Mouse (Mus musculus) intestine, embryonic 15.5 days (tissue): Measurements from ENCODE around the gene Rsad1. TPM values are rescaled to one million over a fixed set of nuclear protein-coding genes. Genes with fewer than 3 reads are reported as not detected.
A peak's percentile ranks its signal among the peaks of the same experiment; 100 is the strongest.

ENCODE experiments used
- ATAC-seq: fragments of 200-750 bp; cut with Nextera tagmentation; 2 replicates; pipeline ENCODE4 v1.8.0; 2017; ENCODE audit warnings: moderate TSS enrichment, moderate library complexity
- H3K27ac ChIP-seq: fragments of 300-500 bp; sonication (generic); 2 replicates; pipeline ENCODE4 v1.5.1; 2015; ENCODE audit warnings: mild to moderate bottlenecking, inconsistent platforms
- H3K27me3 ChIP-seq: fragments of 300-500 bp; sonication (generic); replicated peaks from 2 replicates; pipeline ENCODE4 v1.6.1; 2015; ENCODE audit warnings: inconsistent platforms
- H3K36me3 ChIP-seq: fragments of 300-500 bp; sonication (generic); 2 replicates; pipeline ENCODE4 v1.6.1; 2015; ENCODE audit warnings: inconsistent platforms
- H3K4me1 ChIP-seq: fragments of 300-500 bp; sonication (generic); replicated peaks from 2 replicates; pipeline ENCODE4 v1.6.1; 2015; ENCODE audit warnings: inconsistent platforms
- H3K4me2 ChIP-seq: fragments of 300-500 bp; sonication (generic); replicated peaks from 2 replicates; pipeline ENCODE4 v1.6.1; 2015; ENCODE audit warnings: mild to moderate bottlenecking, inconsistent platforms
- H3K4me3 ChIP-seq: fragments of 300-500 bp; sonication (generic); replicated peaks from 2 replicates; pipeline ENCODE4 v1.5.1; 2015; ENCODE audit warnings: inconsistent platforms
- H3K9ac ChIP-seq: fragments of 300-500 bp; sonication (generic); 2 replicates; pipeline ENCODE4 v1.6.1; 2015; ENCODE audit warnings: inconsistent platforms
- H3K9me3 ChIP-seq: fragments of 300-500 bp; sonication (generic); 2 replicates; pipeline ENCODE4 v1.6.1; 2016; ENCODE audit warnings: inconsistent platforms
- WGBS: fragments of 180-500 bp; shearing (Covaris S2); methylation state at CpG from one replicate; pipeline ENCODE4 v1.1.7; 2015; 5-methylcytosine and 5-hydroxymethylcytosine counted together
- polyA plus RNA-seq: library from polyadenylated mRNA; unstranded; fragments of >200 nt; fragmentation: Nextera tagmentation; extraction: Ambion mirVana; gene quantifications from 2 replicates; pipeline ENCODE4 v1.2.1, GENCODE M21; 2015

Gene Rsad1
- polyA plus RNA-seq = 2.8 and 3.4 TPM in 2 replicates

DNA sequence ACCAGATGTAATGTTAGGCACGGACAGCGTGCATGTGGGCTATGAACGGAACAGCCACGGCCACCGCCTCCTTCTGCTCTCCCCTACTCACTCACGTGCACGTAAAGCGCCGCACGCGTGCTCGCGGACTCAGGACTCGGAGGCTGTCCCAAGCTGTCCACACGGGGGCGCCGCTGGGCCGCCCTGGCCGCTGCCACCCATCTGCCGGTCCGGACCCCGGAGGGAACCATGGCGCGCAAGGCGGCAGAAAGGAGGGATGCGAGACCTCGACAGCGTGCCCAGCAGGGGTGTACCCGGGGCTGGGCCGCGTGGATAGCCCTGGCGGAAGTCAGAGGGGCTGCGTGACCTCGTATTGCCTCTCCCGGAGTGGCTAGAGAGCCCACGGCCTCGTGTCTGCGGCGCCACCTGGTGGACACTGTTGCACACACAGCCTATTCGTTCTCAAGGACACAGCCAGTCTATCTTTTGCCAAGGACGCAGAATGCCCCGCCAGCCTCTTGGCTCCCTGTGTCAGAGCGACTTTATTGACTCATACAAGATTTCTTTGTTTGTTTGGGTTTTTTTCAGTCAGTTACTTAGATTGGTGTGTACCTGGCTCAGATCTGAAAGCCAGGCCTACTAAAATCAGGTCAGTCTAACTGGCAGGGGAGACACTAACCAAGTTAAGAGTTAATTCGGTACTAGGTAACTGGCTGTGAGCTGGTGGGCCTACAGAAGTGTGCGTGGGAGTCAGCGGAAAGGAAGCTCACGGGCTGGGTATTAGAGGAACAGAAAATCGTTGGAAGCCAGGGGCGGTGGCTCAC, at the start of gene Rsad1:
Rsad1 (minus strand) TSS at position 368 of the 803 bp plus-strand sequence.
- H3K9ac ChIP-seq = peak within 1 kb of the TSS; percentile 68
- 4% methylated on average over 49 of the region's 49 CpGs for WGBS
- no peaks in the 10 kb centered on the region for H3K27me3 ChIP-seq

DNA sequence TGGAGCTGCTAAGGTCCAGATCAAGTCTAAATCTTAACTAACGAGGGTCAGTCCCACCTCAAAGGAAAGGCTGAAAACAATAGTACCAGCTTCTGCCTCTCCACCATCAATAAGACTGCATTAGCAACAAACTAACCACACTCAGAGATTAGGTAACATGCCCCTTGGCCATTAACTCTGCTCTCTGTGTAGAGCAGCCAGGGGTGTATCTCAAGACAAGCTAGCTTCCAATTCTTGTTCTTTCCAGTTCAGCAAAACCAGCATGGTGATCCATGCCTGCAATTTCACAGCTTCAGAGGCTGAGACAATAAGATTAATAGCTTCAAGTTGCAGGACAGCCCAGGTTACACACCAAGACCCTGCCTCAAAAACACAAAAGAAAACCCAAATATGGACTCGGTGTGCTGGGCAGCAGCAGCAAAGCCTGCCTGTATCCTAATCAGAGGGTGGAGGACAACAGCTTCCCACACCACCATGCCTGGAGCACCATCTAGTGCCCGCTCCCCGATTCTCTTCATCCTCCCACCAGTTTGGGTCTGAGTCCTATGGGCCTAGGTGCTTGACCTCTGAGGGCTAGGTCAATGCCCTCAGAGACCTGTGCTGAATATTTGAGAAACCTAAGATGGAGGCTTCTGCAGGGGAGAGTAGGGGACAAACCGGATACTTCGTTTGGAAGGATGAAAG, 49.5 kb upstream of the Rsad1 start:
- Histone ChIP-seq H3K9me3 (no peaks in the 10 kb centered on the region), H3K27ac (no peak overlapping the region), H3K4me1 (peaks cover 15% of the 10 kb centered on the region), H3K27me3 (no peaks in the 10 kb centered on the region), H3K4me3 (no peak overlapping the region), H3K4me2 (no peak overlapping the region), H3K36me3 (no peaks in the 10 kb centered on the region), H3K9ac (no peak overlapping the region)
- 61% methylated on average over 6 of the region's 6 CpGs for WGBS
- no peak for ATAC-seq

More for the DNA sequence above, at the start of gene Rsad1:
- Histone ChIP-seq H3K27ac (peak within 1 kb of the TSS; percentile 81), H3K36me3 (no peaks in the 10 kb centered on the region), H3K4me3 (peak within 1 kb of the TSS; percentile 60), H3K9me3 (no peaks in the 10 kb centered on the region), H3K4me1 (peaks cover 16% of the 10 kb centered on the region), H3K4me2 (peak within 1 kb of the TSS; percentile 93)
- peak; percentile 87 for ATAC-seq

- no peaks in the 10 kb centered on the region for H3K27me3 ChIP-seq
- 81% methylated on average over 4 of the region's 4 CpGs for WGBS
- peaks cover 15% of the 10 kb centered on the region for H3K4me1 ChIP-seq
- no peaks in the 10 kb centered on the region for H3K9me3 ChIP-seq
- no peak overlapping the region for H3K4me3 ChIP-seq
- no peak overlapping the region for H3K27ac ChIP-seq
- H3K4me2 ChIP-seq = no peak overlapping the region
- H3K36me3 ChIP-seq = no peaks in the 10 kb centered on the region
- H3K9ac ChIP-seq = no peak overlapping the region
- ATAC-seq = no peak
Measured at GRCm38 (mm10) chr11:94597319-94597718, 48.3 kb upstream of the Rsad1 start.

DNA sequence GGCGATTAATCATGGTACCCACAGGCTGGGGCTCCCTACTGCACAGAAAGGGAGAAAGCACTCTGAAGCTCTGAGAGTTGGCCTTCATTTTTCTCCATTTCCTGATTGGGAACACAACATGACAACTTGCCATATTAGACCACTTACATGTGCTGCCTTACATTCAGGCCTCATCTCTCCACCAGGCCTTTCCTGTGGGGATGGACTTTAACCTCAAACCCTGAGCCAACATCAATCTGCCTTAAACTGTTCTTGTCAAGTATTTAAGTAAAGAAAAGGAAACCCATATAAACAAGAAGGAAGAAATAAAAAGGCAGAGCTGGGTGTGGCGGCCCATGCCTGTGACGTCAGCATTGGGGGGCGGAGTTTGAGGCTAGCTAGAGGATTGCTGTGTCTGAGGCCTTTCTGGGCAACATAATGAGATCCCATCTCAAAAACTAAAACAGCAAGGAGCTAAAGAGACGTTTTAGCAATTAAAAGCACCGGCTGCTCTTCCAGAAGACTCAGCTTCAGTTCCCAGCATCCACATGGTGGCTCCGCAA, 47.3 kb upstream of the Rsad1 start:
- Histone ChIP-seq H3K4me1 (peaks cover 12% of the 10 kb centered on the region), H3K4me3 (no peak overlapping the region), H3K9ac (no peak overlapping the region), H3K36me3 (no peaks in the 10 kb centered on the region), H3K27ac (no peak overlapping the region), H3K9me3 (no peaks in the 10 kb centered on the region), H3K4me2 (no peak overlapping the region), H3K27me3 (no peaks in the 10 kb centered on the region)
- ATAC-seq = no peak
- 68% methylated on average over 7 of the region's 7 CpGs for WGBS

DNA sequence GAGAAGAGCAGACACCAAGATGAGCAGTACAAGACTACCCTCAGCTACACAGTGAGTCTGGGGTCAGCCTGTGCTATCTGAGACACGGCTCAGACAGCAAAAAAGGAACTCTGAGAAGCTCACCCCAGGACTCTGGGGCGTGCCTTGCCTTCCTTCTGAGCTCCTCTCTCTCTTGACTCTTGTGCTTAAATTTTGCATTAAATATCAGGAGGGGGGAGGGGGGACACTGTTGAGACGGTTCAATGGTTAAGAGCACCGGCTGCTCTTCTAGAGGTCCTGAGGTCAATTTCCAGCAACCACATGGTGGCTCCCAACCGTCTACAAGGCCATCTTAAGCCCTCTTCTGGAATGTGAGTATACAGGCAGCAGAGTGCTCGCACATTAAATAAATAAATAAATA, 38.5 kb upstream of the Rsad1 start:
- Histone ChIP-seq H3K9ac (no peak overlapping the region), H3K9me3 (no peaks in the 10 kb centered on the region), H3K4me3 (no peak overlapping the region), H3K27ac (no peak overlapping the region), H3K27me3 (no peaks in the 10 kb centered on the region), H3K36me3 (no peaks in the 10 kb centered on the region), H3K4me1 (peaks cover 11% of the 10 kb centered on the region), H3K4me2 (no peak overlapping the region)
- ATAC-seq = no peak
- WGBS = 82% methylated on average over 6 of the region's 6 CpGs

- Histone ChIP-seq H3K4me2 (no peak overlapping the region), H3K4me3 (no peak overlapping the region), H3K27me3 (no peaks in the 10 kb centered on the region), H3K9ac (no peak overlapping the region), H3K36me3 (no peaks in the 10 kb centered on the region), H3K27ac (no peak overlapping the region), H3K4me1 (0 out of 2 replicates have a peak, but pooled peaks cover 3% of the 10 kb centered on the region), H3K9me3 (no peaks in the 10 kb centered on the region)
- no peak for ATAC-seq
- WGBS = 91% methylated on average over 9 of the region's 9 CpGs
Measured at GRCm38 (mm10) chr11:94585091-94585490, 36.0 kb upstream of the Rsad1 start.

DNA sequence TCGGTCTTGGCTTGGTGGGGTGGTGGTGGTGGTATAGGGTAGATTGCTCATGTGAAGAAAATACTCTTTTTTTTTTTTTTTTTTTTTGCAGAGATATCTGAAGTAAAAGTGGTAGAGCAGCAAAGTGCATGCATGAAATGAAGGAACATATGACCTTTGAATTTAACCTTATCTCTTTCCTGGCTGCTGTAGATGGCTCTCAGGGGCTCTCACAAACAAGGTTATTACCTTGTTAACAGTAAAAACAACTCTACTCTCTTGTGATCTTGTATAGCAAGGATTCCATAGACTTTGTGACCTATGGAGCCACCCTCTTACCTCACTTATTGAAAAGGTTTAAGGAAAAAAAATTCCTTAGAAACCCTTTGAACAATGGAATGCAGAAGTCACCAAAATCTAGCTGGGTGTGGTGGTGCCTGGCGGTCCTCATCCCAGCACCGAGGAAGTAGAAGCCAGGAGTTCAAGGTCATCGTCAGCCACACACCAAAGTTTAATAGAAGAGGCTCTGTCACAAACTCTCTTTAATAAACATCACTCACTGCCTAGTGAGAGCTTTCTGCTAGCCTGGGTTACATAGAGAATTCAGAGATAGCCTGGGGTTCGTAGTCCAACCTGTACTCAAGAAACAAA, 31.2 kb upstream of the Rsad1 start:
- Histone ChIP-seq H3K4me2 (no peak overlapping the region), H3K4me3 (no peak overlapping the region), H3K9ac (no peak overlapping the region), H3K4me1 (no peaks in the 10 kb centered on the region), H3K36me3 (no peaks in the 10 kb centered on the region), H3K27ac (0 out of 2 replicates have a peak overlapping the region, but pooled peaks have one; percentile 9), H3K27me3 (no peaks in the 10 kb centered on the region), H3K9me3 (no peaks in the 10 kb centered on the region)
- WGBS = 65% methylated on average over 5 of the region's 5 CpGs
- peak; percentile 70 for ATAC-seq

- no peaks in the 10 kb centered on the region for H3K27me3 ChIP-seq
- no peak overlapping the region for H3K4me3 ChIP-seq
- no peaks in the 10 kb centered on the region for H3K36me3 ChIP-seq
- H3K9me3 ChIP-seq = no peaks in the 10 kb centered on the region
- H3K27ac ChIP-seq = no peak overlapping the region
- H3K4me1 ChIP-seq = no peaks in the 10 kb centered on the region
- no peak overlapping the region for H3K9ac ChIP-seq
- ATAC-seq = no peak
- 91% methylated on average over 9 of the region's 9 CpGs for WGBS
- H3K4me2 ChIP-seq = no peak overlapping the region
Measured at GRCm38 (mm10) chr11:94576361-94576760, 27.3 kb upstream of the Rsad1 start.

DNA sequence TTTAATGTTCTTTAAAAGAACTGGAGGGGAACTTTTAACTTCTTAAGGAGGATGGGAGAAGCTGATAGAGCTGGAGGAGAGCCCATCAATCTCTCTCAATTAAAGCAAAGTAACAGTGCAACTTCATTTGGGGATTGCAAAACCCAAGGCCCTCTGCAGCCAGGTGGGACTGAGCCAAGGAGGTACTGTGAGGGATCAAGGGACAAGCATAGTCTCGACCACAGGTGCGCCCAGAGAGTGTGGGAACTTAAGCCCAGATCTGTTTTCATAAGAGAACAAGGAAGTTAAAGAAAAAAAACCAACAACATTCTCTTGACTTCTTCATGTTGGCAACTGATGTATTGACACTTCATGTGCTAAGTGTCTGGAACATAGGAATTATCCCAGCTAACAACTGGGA, 26.0 kb upstream of the Rsad1 start:
- no peak overlapping the region for H3K4me3 ChIP-seq
- 64% methylated on average over 2 of the region's 2 CpGs for WGBS
- H3K4me2 ChIP-seq = no peak overlapping the region
- no peaks in the 10 kb centered on the region for H3K27me3 ChIP-seq
- H3K27ac ChIP-seq = no peak overlapping the region
- H3K9ac ChIP-seq = no peak overlapping the region
- no peak for ATAC-seq
- no peaks in the 10 kb centered on the region for H3K4me1 ChIP-seq
- no peaks in the 10 kb centered on the region for H3K36me3 ChIP-seq
- H3K9me3 ChIP-seq = no peaks in the 10 kb centered on the region

DNA sequence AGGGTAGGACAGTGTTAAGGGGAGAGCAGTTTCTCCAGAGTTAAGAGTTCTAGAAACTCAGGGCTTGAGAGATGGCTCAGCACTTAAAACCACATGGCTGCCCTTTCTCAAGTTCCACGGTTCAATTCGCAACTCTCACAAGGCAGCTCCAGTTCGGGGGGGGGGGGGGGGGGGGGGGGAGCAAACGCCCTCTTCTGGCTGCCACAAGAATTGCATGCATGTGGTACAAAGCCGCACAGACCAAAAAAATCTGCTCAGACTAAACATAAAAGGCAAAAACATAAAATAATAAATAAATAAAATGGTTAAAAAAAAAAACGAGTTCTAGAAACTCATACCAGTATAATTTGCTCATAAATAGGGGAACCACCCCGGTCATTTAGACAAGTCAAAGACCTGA, 25.5 kb upstream of the Rsad1 start:
- H3K27me3 ChIP-seq = no peaks in the 10 kb centered on the region
- H3K4me1 ChIP-seq = no peaks in the 10 kb centered on the region
- no peak overlapping the region for H3K9ac ChIP-seq
- no peak overlapping the region for H3K27ac ChIP-seq
- 19% methylated on average over 7 of the region's 7 CpGs for WGBS
- no peak overlapping the region for H3K4me2 ChIP-seq
- H3K9me3 ChIP-seq = no peaks in the 10 kb centered on the region
- H3K36me3 ChIP-seq = no peaks in the 10 kb centered on the region
- no peak overlapping the region for H3K4me3 ChIP-seq
- no peak for ATAC-seq

- ATAC-seq = no peak
- WGBS = 96% methylated on average over 1 of the region's 1 CpGs
- H3K4me2 ChIP-seq = no peak overlapping the region
- H3K27ac ChIP-seq = no peak overlapping the region
- H3K27me3 ChIP-seq = no peaks in the 10 kb centered on the region
- H3K9ac ChIP-seq = no peak overlapping the region
- no peaks in the 10 kb centered on the region for H3K9me3 ChIP-seq
- 0 out of 2 replicates have a peak, but pooled peaks cover 3% of the 10 kb centered on the region for H3K4me1 ChIP-seq
- no peak overlapping the region for H3K4me3 ChIP-seq
- no peaks in the 10 kb centered on the region for H3K36me3 ChIP-seq
Measured at GRCm38 (mm10) chr11:94571850-94572249, 22.8 kb upstream of the Rsad1 start.

- H3K27me3 ChIP-seq = peaks cover 3% of the 10 kb centered on the region; the same call in 1 of the 2 replicates
- 0 out of 2 replicates have a peak overlapping the region, but pooled peaks have one; percentile 27 for H3K27ac ChIP-seq
- no peak overlapping the region for H3K4me3 ChIP-seq
- no peaks in the 10 kb centered on the region for H3K9me3 ChIP-seq
- H3K9ac ChIP-seq = no peak overlapping the region
- H3K4me1 ChIP-seq = 0 out of 2 replicates have a peak, but pooled peaks cover 5% of the 10 kb centered on the region
- WGBS = 46% methylated on average over 9 of the region's 9 CpGs
- no peak overlapping the region for H3K4me2 ChIP-seq
- ATAC-seq = no peak
- no peaks in the 10 kb centered on the region for H3K36me3 ChIP-seq
Measured at GRCm38 (mm10) chr11:94570612-94571011, 21.6 kb upstream of the Rsad1 start.
